Mouse (Mus musculus): ENCODE results near the gene Lgi4. TPM values are rescaled to one million over a fixed set of nuclear protein-coding genes. Genes with fewer than 3 reads are reported as not detected.
A peak's percentile ranks its signal among the peaks of the same experiment; 100 is the strongest.

The Lgi4 gene
- polyA plus RNA-seq, 1 experiment from 2014 or later, result 0.20 TPM

DNA sequence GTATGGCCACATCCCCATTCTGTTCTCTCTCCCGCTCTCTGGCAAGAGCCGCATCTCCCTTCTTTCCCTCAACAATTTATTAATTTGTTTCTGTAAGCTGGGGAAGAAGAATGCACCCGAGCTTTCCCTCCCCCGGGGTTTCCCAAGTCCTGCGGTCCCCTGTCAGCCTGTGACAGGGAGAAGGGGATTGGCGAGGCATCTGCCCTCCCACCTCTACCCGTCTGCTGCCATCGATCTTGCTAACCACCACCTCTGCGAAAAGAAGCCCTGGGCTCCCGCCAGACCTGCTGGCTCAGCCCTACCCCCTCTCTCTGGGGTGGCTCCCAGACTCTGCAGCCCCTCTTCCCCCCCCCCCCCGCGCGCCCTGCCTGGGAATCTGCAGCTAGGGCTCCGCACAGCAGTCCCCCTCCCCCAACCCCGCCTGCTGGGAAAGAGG is 9.3 kb upstream of the Lgi4 start:
- Histone ChIP-seq H3K36me3 (ENCODE audit: insufficient read depth, low read length) (no peaks in the 10 kb centered on the region), H3K4me3 (ENCODE audit: low read depth, low read length) (no peak overlapping the region), H3K9ac (replicated peaks; ENCODE audit: low read depth) (no peak overlapping the region), H3K4me2 (replicated peaks; ENCODE audit: low read depth, low read length) (no peak overlapping the region), H3K9me3 (ENCODE audit: low read length) (no peaks in the 10 kb centered on the region), H3K27ac (ENCODE audit: low read length) (no peak overlapping the region), H3K27me3 (replicated peaks; ENCODE audit: insufficient read depth, low read length) (peaks cover 32% of the 10 kb centered on the region), H3K4me1 (ENCODE audit: insufficient read depth, low read depth, low read length) (0 out of 2 replicates have a peak, but pooled peaks cover 7% of the 10 kb centered on the region)
- no peak for ATAC-seq
- no peak for DNase-seq (ENCODE audit: low spot score)
- WGBS, result 3% methylated on average over 10 of the region's 15 CpGs
- TF ChIP-seq CTCF (IDR thresholded peaks at IDR 0.05) (no peak), EP300 (IDR thresholded peaks at IDR 0.05) (no peak)

DNA sequence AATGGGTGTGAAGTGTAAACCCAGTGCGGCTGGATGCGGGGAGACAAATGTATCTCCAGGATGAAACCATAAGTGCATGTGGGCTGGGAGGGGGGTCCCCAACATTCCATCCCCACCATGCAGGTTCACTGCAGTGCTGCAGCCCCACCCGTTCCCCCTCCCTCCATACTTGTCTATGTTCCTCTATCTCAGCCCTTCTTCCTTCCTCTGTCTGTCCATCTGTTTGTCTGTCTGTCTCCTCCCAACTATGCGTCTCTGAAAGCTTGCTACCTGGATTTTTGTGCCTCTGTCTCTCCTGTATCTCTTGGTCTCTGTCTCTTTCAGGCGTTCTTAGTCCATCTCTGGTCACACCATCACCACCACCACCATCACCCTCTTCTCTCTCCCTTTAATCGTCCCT is 8.7 kb upstream of the Lgi4 start:
- TF ChIP-seq EP300 (IDR thresholded peaks at IDR 0.05), result no peak
- no peak for TF ChIP-seq CTCF (IDR thresholded peaks at IDR 0.05)
- no peak overlapping the region for H3K4me2 ChIP-seq (replicated peaks; ENCODE audit: low read depth, low read length)
- H3K9me3 ChIP-seq (ENCODE audit: low read length), result no peaks in the 10 kb centered on the region
- peaks cover 32% of the 10 kb centered on the region for H3K27me3 ChIP-seq (replicated peaks; ENCODE audit: insufficient read depth, low read length)
- DNase-seq (ENCODE audit: low spot score) (no peak), ATAC-seq (no peak)
- H3K4me1 ChIP-seq (ENCODE audit: insufficient read depth, low read depth, low read length), result 0 out of 2 replicates have a peak, but pooled peaks cover 7% of the 10 kb centered on the region
- no peaks in the 10 kb centered on the region for H3K36me3 ChIP-seq (ENCODE audit: insufficient read depth, low read length)
- no peak overlapping the region for H3K4me3 ChIP-seq (ENCODE audit: low read depth, low read length)
- no peak overlapping the region for H3K9ac ChIP-seq (replicated peaks; ENCODE audit: low read depth)
- 4% methylated on average over 6 of the region's 6 CpGs for WGBS
- H3K27ac ChIP-seq (ENCODE audit: low read length), result no peak overlapping the region

- Histone ChIP-seq H3K9ac (replicated peaks; ENCODE audit: low read depth) (no peak overlapping the region), H3K4me1 (ENCODE audit: insufficient read depth, low read depth, low read length) (0 out of 2 replicates have a peak, but pooled peaks cover 7% of the 10 kb centered on the region), H3K27ac (ENCODE audit: low read length) (no peak overlapping the region), H3K4me3 (ENCODE audit: low read depth, low read length) (no peak overlapping the region), H3K4me2 (replicated peaks; ENCODE audit: low read depth, low read length) (no peak overlapping the region), H3K36me3 (ENCODE audit: insufficient read depth, low read length) (no peaks in the 10 kb centered on the region), H3K9me3 (ENCODE audit: low read length) (no peaks in the 10 kb centered on the region), H3K27me3 (replicated peaks; ENCODE audit: insufficient read depth, low read length) (peaks cover 32% of the 10 kb centered on the region)
- ATAC-seq (no peak), DNase-seq (ENCODE audit: low spot score) (no peak)
- TF ChIP-seq EP300 (IDR thresholded peaks at IDR 0.05), result no peak
- TF ChIP-seq CTCF (IDR thresholded peaks at IDR 0.05), result no peak
- WGBS, result 4% methylated on average over 9 of the region's 9 CpGs
Observed at GRCm38 (mm10) chr7:31050921-31051320, 8.2 kb upstream of the Lgi4 start.

DNA sequence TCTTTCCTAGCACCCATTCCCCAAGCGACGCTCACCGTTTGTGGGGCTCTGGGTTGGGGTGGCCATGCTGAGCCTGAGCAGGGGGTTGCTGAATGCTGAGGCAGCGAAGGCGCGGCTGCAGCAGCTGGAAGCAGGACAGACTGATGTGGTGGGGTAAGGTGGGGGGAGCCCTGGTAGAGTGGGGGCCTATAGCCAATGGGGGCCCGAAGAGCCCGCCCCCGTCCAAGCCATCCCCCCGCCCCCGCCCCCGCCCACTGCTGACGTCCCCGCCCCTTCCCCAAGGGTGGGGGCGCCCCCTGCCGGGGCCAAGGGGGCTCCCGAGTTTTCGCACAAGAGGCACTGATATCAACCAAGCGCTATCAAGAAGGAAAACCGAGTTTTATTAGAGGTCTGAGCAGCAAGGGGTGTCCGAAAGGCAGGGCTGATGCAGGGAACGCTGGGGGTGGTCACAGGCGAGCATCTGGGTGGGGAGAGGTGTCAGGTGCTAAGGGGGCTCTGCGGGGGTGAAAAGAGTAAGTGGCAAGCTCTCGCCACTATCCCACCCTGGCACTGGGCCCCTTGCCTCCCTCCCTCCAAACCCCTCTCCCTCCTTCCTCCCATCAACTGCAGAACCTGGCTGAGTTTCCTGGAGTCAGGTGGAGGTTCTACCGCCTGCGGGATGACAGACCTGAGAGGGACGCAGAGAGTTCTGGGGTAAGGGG is 7.7 kb upstream of the Lgi4 start, which contains the start of gene Fxyd7:
TSS of gene Fxyd7 (minus strand) at position 147 of the 701 bp plus-strand sequence.
- WGBS, result 6% methylated on average over 18 of the region's 28 CpGs
- no peaks in the 10 kb centered on the region for H3K36me3 ChIP-seq (ENCODE audit: insufficient read depth, low read length)
- TF ChIP-seq CTCF (IDR thresholded peaks at IDR 0.05), result peak; percentile 18
- no peak for TF ChIP-seq EP300 (IDR thresholded peaks at IDR 0.05)
- 0 out of 2 replicates have a peak within 1 kb of the TSS, but pooled peaks have one; percentile 1 for H3K4me3 ChIP-seq (ENCODE audit: low read depth, low read length)
- no peak within 1 kb of the TSS for H3K27ac ChIP-seq (ENCODE audit: low read length)
- no peak within 1 kb of the TSS for H3K4me2 ChIP-seq (replicated peaks; ENCODE audit: low read depth, low read length)
- peaks cover 32% of the 10 kb centered on the region for H3K27me3 ChIP-seq (replicated peaks; ENCODE audit: insufficient read depth, low read length)
- H3K4me1 ChIP-seq (ENCODE audit: insufficient read depth, low read depth, low read length), result 0 out of 2 replicates have a peak, but pooled peaks cover 7% of the 10 kb centered on the region
- DNase-seq (ENCODE audit: low spot score) (no peak), ATAC-seq (no peak)
- H3K9me3 ChIP-seq (ENCODE audit: low read length), result no peaks in the 10 kb centered on the region
- no peak within 1 kb of the TSS for H3K9ac ChIP-seq (replicated peaks; ENCODE audit: low read depth)

GRCm38 (mm10) chr7:31052251-31052635 is 6.9 kb upstream of the Lgi4 start:
- 0 out of 2 replicates have a peak, but pooled peaks cover 7% of the 10 kb centered on the region for H3K4me1 ChIP-seq (ENCODE audit: insufficient read depth, low read depth, low read length)
- no peak overlapping the region for H3K4me2 ChIP-seq (replicated peaks; ENCODE audit: low read depth, low read length)
- no peaks in the 10 kb centered on the region for H3K36me3 ChIP-seq (ENCODE audit: insufficient read depth, low read length)
- 10% methylated on average over 22 of the region's 22 CpGs for WGBS
- no peak overlapping the region for H3K27ac ChIP-seq (ENCODE audit: low read length)
- no peak overlapping the region for H3K9ac ChIP-seq (replicated peaks; ENCODE audit: low read depth)
- TF ChIP-seq EP300 (IDR thresholded peaks at IDR 0.05), result no peak
- TF ChIP-seq CTCF (IDR thresholded peaks at IDR 0.05), result no peak
- peaks cover 32% of the 10 kb centered on the region for H3K27me3 ChIP-seq (replicated peaks; ENCODE audit: insufficient read depth, low read length)
- DNase-seq (ENCODE audit: low spot score), result no peak
- H3K9me3 ChIP-seq (ENCODE audit: low read length), result no peaks in the 10 kb centered on the region
- H3K4me3 ChIP-seq (ENCODE audit: low read depth, low read length), result no peak overlapping the region
- ATAC-seq, result no peak

GRCm38 (mm10) chr7:31052636-31053434 is 6.3 kb upstream of the Lgi4 start:
- peaks cover 32% of the 10 kb centered on the region for H3K27me3 ChIP-seq (replicated peaks; ENCODE audit: insufficient read depth, low read length)
- peak; percentile 34 for DNase-seq (ENCODE audit: low spot score)
- no peaks in the 10 kb centered on the region for H3K36me3 ChIP-seq (ENCODE audit: insufficient read depth, low read length)
- H3K9ac ChIP-seq (replicated peaks; ENCODE audit: low read depth), result no peak overlapping the region
- H3K4me2 ChIP-seq (replicated peaks; ENCODE audit: low read depth, low read length), result no peak overlapping the region
- 0 out of 2 replicates have a peak overlapping the region, but pooled peaks have one; percentile 3 for H3K4me3 ChIP-seq (ENCODE audit: low read depth, low read length)
- 7% methylated on average over 33 of the region's 34 CpGs for WGBS
- TF ChIP-seq EP300 (IDR thresholded peaks at IDR 0.05) (no peak), CTCF (IDR thresholded peaks at IDR 0.05) (peak; percentile 46)
- ATAC-seq, result no peak
- no peak overlapping the region for H3K27ac ChIP-seq (ENCODE audit: low read length)
- H3K9me3 ChIP-seq (ENCODE audit: low read length), result no peaks in the 10 kb centered on the region
- 0 out of 2 replicates have a peak, but pooled peaks cover 7% of the 10 kb centered on the region for H3K4me1 ChIP-seq (ENCODE audit: insufficient read depth, low read depth, low read length)
